Mouse (Mus musculus) cerebellum, adult 2 months (tissue): Measurements from ENCODE around the gene Slc39a5.

ENCODE experiments used
- CTCF ChIP-seq: fragments of 200-500 bp; IDR thresholded peaks from 2 replicates; pipeline ENCODE4 v1.5.1; 2011; ENCODE audit warnings: low read depth, mild to moderate bottlenecking, control low read depth, low read length, moderate library complexity, borderline replicate concordance; ENCODE audit not compliant: insufficient read depth
- POLR2A ChIP-seq: fragments of 200-500 bp; IDR thresholded peaks from 2 replicates; pipeline ENCODE4 v1.6.1; 2011; ENCODE audit warnings: low read length, control low read depth, borderline replicate concordance; ENCODE audit not compliant: insufficient read depth

GRCm38 (mm10) chr10:128396017-128396673, 4.9 kb downstream of the Slc39a5 start:
- TF ChIP-seq CTCF (no peak), POLR2A (no peak)
